Mouse (Mus musculus) stomach, postnatal 0 days (tissue): ENCODE results near the gene Ddah2. TPM values are rescaled to one million over a fixed set of nuclear protein-coding genes. Genes with fewer than 3 reads are reported as not detected.
"Not testable (repeated sequence)": the region's sequence is repeated elsewhere in the genome, so short reads cannot be mapped to it uniquely, and the experiment has no call there.

Experiments
- ATAC-seq: fragments of 200-750 bp; cut with Nextera tagmentation; 2 replicates; pipeline ENCODE4 v1.8.0; 2017; ENCODE audit not compliant: low FRiP score, low TSS enrichment
- DNase-seq: peaks from one replicate; pipeline ENCODE4 v3.0.0-alpha.2; 2016; ENCODE audit warnings: low spot score
- H3K27ac ChIP-seq: fragments of 300-500 bp; sonication (generic); replicated peaks from 2 replicates; pipeline ENCODE4 v1.5.1; 2014; ENCODE audit warnings: mild to moderate bottlenecking, control low read depth
- H3K27me3 ChIP-seq: fragments of 300-500 bp; sonication (generic); 2 replicates; pipeline ENCODE4 v1.6.1; 2014; ENCODE audit warnings: low read length; ENCODE audit not compliant: control insufficient read depth, insufficient read depth
- H3K36me3 ChIP-seq: fragments of 300-500 bp; sonication (generic); 2 replicates; pipeline ENCODE4 v1.6.1; 2014; ENCODE audit warnings: low read length, mixed read lengths; ENCODE audit not compliant: control insufficient read depth, insufficient read depth
- H3K4me1 ChIP-seq: fragments of 300-500 bp; sonication (generic); replicated peaks from 2 replicates; pipeline ENCODE4 v1.6.1; 2014; ENCODE audit warnings: antibody characterized with exemption; ENCODE audit not compliant: control insufficient read depth, insufficient read depth
- H3K4me2 ChIP-seq: fragments of 300-500 bp; sonication (generic); replicated peaks from 2 replicates; pipeline ENCODE4 v1.6.1; 2014; ENCODE audit warnings: low read depth, mild to moderate bottlenecking, control low read depth, moderate library complexity
- H3K4me3 ChIP-seq: fragments of 300-500 bp; sonication (generic); 2 replicates; pipeline ENCODE4 v1.5.1; 2014; ENCODE audit warnings: low read depth, low read length, control low read depth
- H3K9ac ChIP-seq: fragments of 300-500 bp; sonication (generic); 2 replicates; pipeline ENCODE4 v1.6.1; 2014; ENCODE audit warnings: mild to moderate bottlenecking, low read length, control low read depth, mixed read lengths
- H3K9me3 ChIP-seq: fragments of 300-500 bp; sonication (generic); 2 replicates; pipeline ENCODE4 v1.6.1; 2016; ENCODE audit warnings: low read length; ENCODE audit not compliant: control insufficient read depth
- CTCF ChIP-seq: IDR thresholded peaks from 2 replicates; pipeline ENCODE4 v1.5.1; 2016; ENCODE audit warnings: antibody characterized with exemption, low read depth, mild to moderate bottlenecking, moderate library complexity
- EP300 ChIP-seq: optimal IDR thresholded peaks from 2 replicates; pipeline ENCODE3; 2016; ENCODE audit warnings: antibody characterized with exemption
- WGBS: fragments of 180-500 bp; shearing (Covaris S2); extraction: QIAGEN DNeasy Blood & Tissue Kit; methylation state at CpG from one replicate; pipeline ENCODE4 v1.1.7; 2014; 5-methylcytosine and 5-hydroxymethylcytosine counted together
- polyA plus RNA-seq: library from polyadenylated mRNA; unstranded; fragments of >200 nt; fragmentation: Nextera tagmentation; extraction: Ambion mirVana; gene quantifications from 2 replicates; pipeline ENCODE4 v1.2.1, GENCODE M21; 2015

Ddah2 gene
- polyA plus RNA-seq, 1 experiment from 2014 or later = 84.8 TPM

DNA sequence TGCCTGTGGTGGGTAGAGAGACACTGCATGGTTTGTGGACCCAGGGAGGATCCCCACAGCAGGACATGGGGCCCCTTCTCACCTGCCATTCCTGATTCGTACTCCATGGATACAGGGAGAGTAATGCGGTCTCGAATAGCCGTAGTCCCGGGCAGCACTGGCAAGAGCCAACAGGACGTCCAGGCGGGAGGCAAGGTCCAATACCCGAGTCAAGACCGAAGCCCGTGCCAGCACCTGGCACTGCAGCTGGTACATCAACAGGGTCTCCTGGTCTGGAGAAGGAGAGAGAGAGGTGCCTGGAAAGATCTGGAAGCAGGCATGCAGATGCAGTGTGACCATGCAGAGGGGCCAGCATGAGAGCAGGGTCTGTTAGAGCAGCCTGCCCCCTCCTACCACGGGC lies 27.6 kb upstream of the Ddah2 start:
- Histone ChIP-seq H3K4me1 (no peaks in the 10 kb centered on the region; the same call in 1 of the 2 replicates), H3K4me2 (no peak overlapping the region), H3K9me3 (no peaks in the 10 kb centered on the region), H3K36me3 (no peaks in the 10 kb centered on the region), H3K27me3 (no peaks in the 10 kb centered on the region), H3K27ac (no peak overlapping the region), H3K9ac (no peak overlapping the region), H3K4me3 (no peak overlapping the region)
- no peak for TF ChIP-seq CTCF
- no peak for TF ChIP-seq EP300
- ATAC-seq (no peak), DNase-seq (no peak)
- 82% methylated on average over 11 of the region's 11 CpGs for WGBS

GRCm38 (mm10) chr17:35031880-35032279 lies 27.0 kb upstream of the Ddah2 start:
- Histone ChIP-seq H3K27ac (no peak overlapping the region), H3K4me3 (no peak overlapping the region), H3K4me2 (no peak overlapping the region), H3K4me1 (no peaks in the 10 kb centered on the region; the same call in 1 of the 2 replicates), H3K36me3 (no peaks in the 10 kb centered on the region), H3K27me3 (no peaks in the 10 kb centered on the region), H3K9ac (no peak overlapping the region), H3K9me3 (no peaks in the 10 kb centered on the region)
- 77% methylated on average over 7 of the region's 7 CpGs for WGBS
- no peak for ATAC-seq
- TF ChIP-seq EP300 (no peak), CTCF (no peak)
- DNase-seq = no peak

- H3K4me1 ChIP-seq = no peaks in the 10 kb centered on the region; the same call in 1 of the 2 replicates
- no peak for DNase-seq
- no peak for ATAC-seq
- no peaks in the 10 kb centered on the region for H3K36me3 ChIP-seq
- TF ChIP-seq EP300 (no peak), CTCF (peak; percentile 33)
- WGBS = 83% methylated on average over 8 of the region's 8 CpGs
- H3K4me2 ChIP-seq = no peak overlapping the region
- H3K4me3 ChIP-seq = no peak overlapping the region
- H3K27ac ChIP-seq = no peak overlapping the region
- no peaks in the 10 kb centered on the region for H3K27me3 ChIP-seq
- no peaks in the 10 kb centered on the region for H3K9me3 ChIP-seq
- H3K9ac ChIP-seq = no peak overlapping the region
These were observed 26.4 kb upstream of the Ddah2 start for GRCm38 (mm10) chr17:35032323-35032870.

DNA sequence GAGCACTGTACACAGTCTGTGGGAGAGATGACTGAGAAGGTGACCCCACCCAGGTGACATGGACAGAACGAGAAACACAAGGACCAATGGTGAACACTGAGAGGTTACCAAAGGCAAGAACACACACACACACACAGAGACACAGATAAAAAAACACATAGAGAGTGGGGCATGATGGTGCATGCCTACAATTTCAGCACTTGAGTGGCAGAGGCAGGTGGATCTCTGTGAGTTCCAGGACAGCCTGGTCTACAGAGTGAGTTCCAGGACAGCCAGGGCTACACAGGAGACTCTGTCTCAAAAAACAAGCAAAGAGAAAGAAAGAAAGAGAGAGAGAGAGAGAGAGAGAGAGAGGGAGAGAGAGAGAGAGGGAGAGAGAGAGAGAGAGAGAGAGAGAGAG lies 25.1 kb upstream of the Ddah2 start:
- not testable (repeated sequence) for H3K4me2 ChIP-seq, DNase-seq, H3K9ac ChIP-seq, H3K36me3 ChIP-seq, H3K4me3 ChIP-seq, H3K4me1 ChIP-seq, ATAC-seq, H3K9me3 ChIP-seq, H3K27me3 ChIP-seq, H3K27ac ChIP-seq
- WGBS = 69% methylated on average over 1 of the region's 1 CpGs

DNA sequence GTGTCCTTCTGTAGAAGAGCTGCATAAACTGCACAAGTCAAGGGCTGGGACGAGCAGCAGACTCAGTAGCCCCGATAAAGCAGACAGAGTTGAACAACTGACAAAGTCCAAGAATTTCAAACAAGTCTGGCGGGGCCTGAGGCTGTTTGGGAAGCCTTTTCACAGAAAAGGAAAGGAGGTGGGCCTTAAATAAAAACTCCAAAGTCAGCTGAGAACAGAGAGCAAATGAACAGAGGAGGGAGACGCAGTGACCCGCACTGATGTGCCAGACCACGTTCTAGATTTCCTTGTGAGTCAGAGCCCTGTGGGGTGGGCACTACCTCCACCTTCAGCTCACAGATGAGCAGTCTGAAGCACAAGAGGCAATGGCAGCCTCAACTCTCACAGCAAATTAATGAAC lies 23.9 kb upstream of the Ddah2 start:
- WGBS = 27% methylated on average over 6 of the region's 6 CpGs
- Histone ChIP-seq H3K4me1 (no peaks in the 10 kb centered on the region), H3K4me2 (no peak overlapping the region), H3K27me3 (no peaks in the 10 kb centered on the region), H3K4me3 (no peak overlapping the region), H3K36me3 (no peaks in the 10 kb centered on the region), H3K9me3 (no peaks in the 10 kb centered on the region), H3K27ac (peak overlapping the region; percentile 56; the same call in 1 of the 2 replicates), H3K9ac (no peak overlapping the region)
- ATAC-seq = no peak; the same call in 1 of the 2 replicates
- peak; percentile 37 for DNase-seq
- TF ChIP-seq EP300 (no peak), CTCF (no peak)

DNA sequence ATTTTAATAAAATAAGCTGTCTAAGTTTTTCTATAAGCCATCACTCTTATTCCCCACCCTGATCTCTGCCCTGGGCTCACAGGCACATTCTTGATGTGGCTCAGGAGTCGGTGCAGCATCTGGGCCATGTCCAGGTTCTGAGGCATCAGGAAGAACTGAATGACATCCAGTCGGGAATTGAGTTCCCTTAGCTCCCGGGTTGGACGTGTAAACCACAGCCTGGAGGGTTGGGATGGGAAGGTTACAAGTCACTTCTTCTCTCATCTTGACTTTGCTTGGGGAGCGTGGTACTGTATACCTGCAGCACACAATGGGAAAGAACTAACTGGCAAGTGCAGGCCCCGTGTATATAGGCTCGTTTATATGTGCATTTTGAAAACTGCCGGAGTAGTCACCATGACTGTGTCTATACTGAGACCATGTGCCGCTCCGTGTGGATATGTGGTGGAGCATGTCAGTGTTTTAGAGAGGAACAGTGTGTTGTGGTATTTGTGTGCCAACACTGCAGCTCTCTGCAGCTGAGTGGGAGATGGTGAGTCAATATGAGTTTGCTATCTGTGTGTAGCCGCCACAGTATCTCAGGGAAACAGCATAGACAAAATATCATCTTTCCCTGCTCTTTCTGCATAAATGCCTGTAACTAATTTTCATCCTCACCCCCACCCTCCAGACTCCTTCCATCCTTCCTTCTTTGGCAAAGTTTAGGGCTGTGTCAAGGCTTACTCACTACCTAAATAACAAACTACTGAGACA lies 19.5 kb upstream of the Ddah2 start:
- H3K9me3 ChIP-seq = no peaks in the 10 kb centered on the region
- 83% methylated on average over 11 of the region's 11 CpGs for WGBS
- H3K36me3 ChIP-seq = no peaks in the 10 kb centered on the region
- no peaks in the 10 kb centered on the region for H3K27me3 ChIP-seq
- H3K27ac ChIP-seq = no peak overlapping the region
- ATAC-seq (no peak), DNase-seq (no peak)
- H3K4me1 ChIP-seq = no peaks in the 10 kb centered on the region
- H3K4me3 ChIP-seq = no peak overlapping the region
- TF ChIP-seq EP300 (no peak), CTCF (no peak)
- H3K9ac ChIP-seq = no peak overlapping the region
- no peak overlapping the region for H3K4me2 ChIP-seq
